Mouse (Mus musculus) hindbrain, embryonic 14.5 days (tissue): ENCODE measurements around the gene Nfrkb. TPM values are rescaled to one million over a fixed set of nuclear protein-coding genes. Genes with fewer than 3 reads are reported as not detected.

ENCODE experiments used
- ATAC-seq: fragments of 200-750 bp; cut with Nextera tagmentation; 2 replicates; pipeline ENCODE4 v1.8.0; 2017; ENCODE audit warnings: moderate number of reproducible peaks, mild to moderate bottlenecking, moderate TSS enrichment, moderate library complexity; ENCODE audit not compliant: low FRiP score
- DNase-seq: peaks from one replicate; pipeline ENCODE4 v3.0.0-alpha.2; 2015; ENCODE audit warnings: low spot score
- H3K27ac ChIP-seq: fragments of 300-500 bp; sonication (generic); 2 replicates; pipeline ENCODE4 v1.5.1; 2014; ENCODE audit warnings: mild to moderate bottlenecking, moderate library complexity
- H3K27me3 ChIP-seq: fragments of 300-500 bp; sonication (generic); 2 replicates; pipeline ENCODE4 v1.6.1; 2014; ENCODE audit warnings: mild to moderate bottlenecking, low read length, mixed read lengths; ENCODE audit not compliant: control insufficient read depth, insufficient read depth
- H3K36me3 ChIP-seq: fragments of 300-500 bp; sonication (generic); replicated peaks from 2 replicates; pipeline ENCODE4 v1.6.1; 2014; ENCODE audit not compliant: control insufficient read depth, insufficient read depth
- H3K4me1 ChIP-seq: fragments of 300-500 bp; sonication (generic); replicated peaks from 2 replicates; pipeline ENCODE4 v1.6.1; 2014; ENCODE audit warnings: antibody characterized with exemption, low read length, mixed read lengths; ENCODE audit not compliant: control insufficient read depth, insufficient read depth
- H3K4me2 ChIP-seq: fragments of 300-500 bp; sonication (generic); replicated peaks from 2 replicates; pipeline ENCODE4 v1.6.1; 2014; ENCODE audit warnings: mild to moderate bottlenecking, moderate library complexity
- H3K4me3 ChIP-seq: fragments of 300-500 bp; sonication (generic); replicated peaks from 2 replicates; pipeline ENCODE4 v1.5.1; 2014; ENCODE audit warnings: mild to moderate bottlenecking, low read length
- H3K9ac ChIP-seq: fragments of 300-500 bp; sonication (generic); 2 replicates; pipeline ENCODE4 v1.6.1; 2014
- H3K9me3 ChIP-seq: fragments of 300-500 bp; sonication (generic); 2 replicates; pipeline ENCODE4 v1.6.1; 2016; ENCODE audit warnings: low read length; ENCODE audit not compliant: control insufficient read depth
- WGBS: fragments of 180-500 bp; shearing (Covaris S2); extraction: QIAGEN DNeasy Blood & Tissue Kit; methylation state at CpG from one replicate; pipeline ENCODE4 v1.1.7; 2014; 5-methylcytosine and 5-hydroxymethylcytosine counted together
- polyA plus RNA-seq: library from polyadenylated mRNA; unstranded; fragments of >200 nt; fragmentation: Nextera tagmentation; extraction: Ambion mirVana; gene quantifications from 2 replicates; pipeline ENCODE4 v1.2.1, GENCODE M21; 2014

Gene Nfrkb
- 25.4 and 32.0 TPM in 2 replicates for polyA plus RNA-seq

DNA sequence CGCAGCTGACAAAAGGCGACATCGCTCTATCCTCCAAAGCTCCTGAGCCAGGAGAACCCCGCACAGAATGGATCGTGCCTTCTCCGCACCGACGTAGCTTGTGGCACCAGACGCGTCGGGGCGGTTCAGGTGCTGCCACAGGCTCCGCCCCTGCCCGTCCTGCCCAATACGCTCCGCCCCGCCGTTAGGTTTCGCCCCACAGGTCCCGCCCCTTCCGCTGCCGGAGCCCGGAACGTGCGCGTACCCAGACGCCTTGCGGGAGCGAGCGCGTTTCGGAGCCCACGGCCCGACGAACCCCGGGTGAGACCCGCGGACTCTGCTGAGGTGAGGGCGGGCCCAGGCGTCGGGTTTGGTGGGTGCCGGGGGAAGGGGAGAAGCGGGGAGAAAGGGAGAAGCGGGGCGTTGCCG is at the start of gene Nfrkb:
Gene Nfrkb (plus strand): TSS at position 246 of the 408 bp plus-strand sequence.
- H3K27ac ChIP-seq = peak within 1 kb of the TSS; percentile 72
- H3K36me3 ChIP-seq = peaks cover 18% of the 10 kb centered on the region
- H3K27me3 ChIP-seq = no peaks in the 10 kb centered on the region
- H3K4me1 ChIP-seq = peaks cover 21% of the 10 kb centered on the region
- WGBS = under 1% methylated on average over 45 of the region's 46 CpGs
- H3K9me3 ChIP-seq = no peaks in the 10 kb centered on the region
- ATAC-seq = peak; percentile 97
- DNase-seq = peak; percentile 96
- peak within 1 kb of the TSS; percentile 89 for H3K4me3 ChIP-seq
- peak within 1 kb of the TSS; percentile 75 for H3K4me2 ChIP-seq
- peak within 1 kb of the TSS; percentile 81 for H3K9ac ChIP-seq

- Histone ChIP-seq H3K9me3 (no peaks in the 10 kb centered on the region), H3K4me2 (no peak overlapping the region), H3K4me3 (no peak overlapping the region), H3K36me3 (peaks cover 30% of the 10 kb centered on the region), H3K27me3 (no peaks in the 10 kb centered on the region), H3K27ac (no peak overlapping the region), H3K4me1 (peaks cover 5% of the 10 kb centered on the region; the same call in 1 of the 2 replicates), H3K9ac (no peak overlapping the region)
- DNase-seq = no peak
- no peak; the same call in 1 of the 2 replicates for ATAC-seq
- 56% methylated on average over 11 of the region's 11 CpGs for WGBS
Observed at GRCm38 (mm10) chr9:31344289-31344831, 41.6 kb upstream of the Nfrkb start.

DNA sequence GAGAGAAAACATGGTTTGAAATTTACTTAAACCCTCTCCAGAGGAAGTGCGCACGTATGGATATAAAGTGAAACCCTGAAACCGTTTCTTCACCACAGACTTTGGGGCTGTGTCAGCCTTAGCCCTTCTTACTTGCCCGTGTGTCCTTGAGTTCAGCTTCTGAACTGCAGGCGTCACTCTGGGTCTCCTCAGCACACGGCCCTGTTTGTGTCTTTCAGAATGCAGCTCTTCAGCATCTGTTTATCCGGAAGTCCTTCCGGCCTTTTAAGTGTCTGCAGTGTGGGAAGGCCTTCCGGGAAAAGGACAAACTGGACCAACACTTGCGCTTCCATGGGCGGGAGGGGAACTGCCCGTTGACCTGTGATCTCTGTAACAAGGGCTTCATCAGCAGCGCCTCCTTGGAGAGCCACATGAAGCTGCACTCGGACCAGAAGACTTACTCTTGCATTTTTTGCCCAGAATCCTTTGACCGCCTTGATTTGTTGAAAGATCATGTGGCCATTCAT is 39.4 kb upstream of the Nfrkb start:
- Histone ChIP-seq H3K27ac (no peak overlapping the region), H3K4me2 (no peak overlapping the region), H3K9ac (no peak overlapping the region), H3K27me3 (no peaks in the 10 kb centered on the region), H3K9me3 (no peaks in the 10 kb centered on the region), H3K4me1 (peaks cover 5% of the 10 kb centered on the region; the same call in 1 of the 2 replicates), H3K4me3 (no peak overlapping the region), H3K36me3 (peaks cover 37% of the 10 kb centered on the region)
- 80% methylated on average over 15 of the region's 15 CpGs for WGBS
- no peak for DNase-seq
- no peak for ATAC-seq

DNA sequence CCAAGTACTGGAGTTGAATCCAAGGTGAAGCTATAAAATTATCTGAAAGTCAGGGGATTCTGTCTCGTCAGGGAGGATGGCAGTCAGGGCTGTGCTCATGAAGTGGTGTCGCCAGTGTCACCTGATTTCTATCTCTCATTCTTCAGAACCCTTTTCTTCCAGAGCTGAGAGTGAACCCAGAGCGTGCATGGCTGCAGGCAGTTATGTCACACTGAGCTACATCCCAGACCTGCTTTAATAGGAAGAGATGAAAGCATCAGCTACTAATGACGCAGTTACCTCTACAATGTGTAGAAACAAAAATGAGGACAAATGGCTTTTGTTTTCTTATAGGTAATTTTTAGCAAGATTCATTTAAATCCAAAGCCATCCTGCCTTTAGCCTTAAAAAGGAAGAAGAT is 37.5 kb upstream of the Nfrkb start:
- no peak overlapping the region for H3K4me3 ChIP-seq
- 78% methylated on average over 4 of the region's 4 CpGs for WGBS
- H3K9me3 ChIP-seq = no peaks in the 10 kb centered on the region
- no peak for ATAC-seq
- no peak overlapping the region for H3K4me2 ChIP-seq
- H3K9ac ChIP-seq = peak overlapping the region; percentile 11; the same call in 1 of the 2 replicates
- peaks cover 5% of the 10 kb centered on the region; the same call in 1 of the 2 replicates for H3K4me1 ChIP-seq
- no peaks in the 10 kb centered on the region for H3K27me3 ChIP-seq
- H3K27ac ChIP-seq = 0 out of 2 replicates have a peak overlapping the region, but pooled peaks have one; percentile 32
- peaks cover 39% of the 10 kb centered on the region for H3K36me3 ChIP-seq
- no peak for DNase-seq

GRCm38 (mm10) chr9:31348915-31349314 is 37.1 kb upstream of the Nfrkb start:
- peaks cover 43% of the 10 kb centered on the region for H3K36me3 ChIP-seq
- H3K4me2 ChIP-seq = no peak overlapping the region
- whole genome bisulfite sequencing = 70% methylated on average over 11 of the region's 11 CpGs
- 0 out of 2 replicates have a peak overlapping the region, but pooled peaks have one; percentile 32 for H3K27ac ChIP-seq
- H3K9ac ChIP-seq = peak overlapping the region; percentile 11; the same call in 1 of the 2 replicates
- ATAC-seq (peak; percentile 76; the same call in 1 of the 2 replicates), DNase-seq (peak; percentile 83)
- no peaks in the 10 kb centered on the region for H3K9me3 ChIP-seq
- H3K4me3 ChIP-seq = no peak overlapping the region
- H3K27me3 ChIP-seq = no peaks in the 10 kb centered on the region
- peaks cover 5% of the 10 kb centered on the region; the same call in 1 of the 2 replicates for H3K4me1 ChIP-seq

GRCm38 (mm10) chr9:31352716-31353115 is 33.3 kb upstream of the Nfrkb start:
- Histone ChIP-seq H3K27ac (no peak overlapping the region), H3K27me3 (no peaks in the 10 kb centered on the region), H3K36me3 (peaks cover 65% of the 10 kb centered on the region), H3K9me3 (no peaks in the 10 kb centered on the region), H3K4me2 (no peak overlapping the region), H3K4me1 (no peaks in the 10 kb centered on the region), H3K9ac (no peak overlapping the region), H3K4me3 (no peak overlapping the region)
- WGBS = 88% methylated on average over 2 of the region's 2 CpGs
- ATAC-seq (no peak), DNase-seq (no peak)

DNA sequence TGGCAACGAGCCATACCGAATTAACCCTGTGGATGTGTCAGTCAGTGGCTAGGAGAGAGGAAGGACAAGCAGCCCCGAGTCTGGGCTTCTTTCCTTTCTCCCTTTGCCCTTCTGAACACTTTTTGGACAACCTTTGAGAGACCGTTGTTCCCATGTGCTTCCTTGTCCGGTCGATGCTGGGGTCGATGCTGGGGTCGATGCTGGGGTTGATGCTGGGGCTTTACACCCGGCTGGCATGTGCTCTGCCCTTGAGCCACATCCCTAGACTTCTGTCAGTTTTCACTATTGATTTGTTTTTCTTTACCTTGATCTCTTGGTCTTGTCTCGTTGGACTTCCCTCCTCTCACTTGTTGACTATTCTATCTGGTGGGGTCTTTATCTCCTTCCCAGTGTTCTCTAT is 32.5 kb upstream of the Nfrkb start:
- ATAC-seq (no peak), DNase-seq (no peak)
- WGBS = 88% methylated on average over 10 of the region's 10 CpGs
- peaks cover 69% of the 10 kb centered on the region for H3K36me3 ChIP-seq
- no peak overlapping the region for H3K4me2 ChIP-seq
- no peak overlapping the region for H3K27ac ChIP-seq
- no peaks in the 10 kb centered on the region for H3K27me3 ChIP-seq
- no peak overlapping the region for H3K4me3 ChIP-seq
- no peaks in the 10 kb centered on the region for H3K9me3 ChIP-seq
- H3K4me1 ChIP-seq = no peaks in the 10 kb centered on the region
- H3K9ac ChIP-seq = no peak overlapping the region

DNA sequence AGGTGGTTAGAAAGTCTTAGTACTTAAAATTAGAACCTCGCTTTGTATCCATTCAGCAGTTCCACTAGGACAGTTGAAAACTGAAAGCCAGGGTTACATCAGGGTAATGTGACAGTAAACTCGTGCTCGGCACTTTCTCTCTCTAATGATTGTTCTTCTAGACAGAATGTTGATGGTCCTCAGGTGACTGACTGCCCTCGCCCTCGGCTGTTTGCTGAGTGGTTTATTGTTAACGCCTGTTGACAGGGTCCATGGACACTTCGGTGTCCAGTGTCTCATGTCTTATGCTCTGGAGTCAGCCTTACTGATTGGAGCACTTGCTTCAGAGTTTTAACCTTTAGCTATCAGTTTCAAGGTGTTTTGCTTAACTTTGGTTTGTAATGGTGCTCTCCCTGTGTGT is 31.9 kb upstream of the Nfrkb start:
- Histone ChIP-seq H3K4me2 (no peak overlapping the region), H3K9ac (no peak overlapping the region), H3K9me3 (no peaks in the 10 kb centered on the region), H3K36me3 (peaks cover 72% of the 10 kb centered on the region), H3K4me3 (no peak overlapping the region), H3K27me3 (no peaks in the 10 kb centered on the region), H3K4me1 (no peaks in the 10 kb centered on the region), H3K27ac (no peak overlapping the region)
- DNase-seq (no peak), ATAC-seq (no peak)
- WGBS = 88% methylated on average over 7 of the region's 7 CpGs

- H3K4me1 ChIP-seq = no peaks in the 10 kb centered on the region
- DNase-seq (no peak), ATAC-seq (no peak)
- 91% methylated on average over 9 of the region's 9 CpGs for WGBS
- no peaks in the 10 kb centered on the region for H3K9me3 ChIP-seq
- no peak overlapping the region for H3K27ac ChIP-seq
- no peak overlapping the region for H3K9ac ChIP-seq
- peaks cover 84% of the 10 kb centered on the region for H3K36me3 ChIP-seq
- no peaks in the 10 kb centered on the region for H3K27me3 ChIP-seq
- H3K4me3 ChIP-seq = no peak overlapping the region
- no peak overlapping the region for H3K4me2 ChIP-seq
Observed at GRCm38 (mm10) chr9:31363698-31364609, 22.0 kb upstream of the Nfrkb start.
